Mouse (Mus musculus): ENCODE results near the gene Tmod1.

- TF ChIP-seq POLR2A (IDR thresholded peaks at IDR 0.05; ENCODE audit: borderline replicate concordance, control insufficient read depth, low read depth, low read length) (no peak), CTCF (IDR thresholded peaks at IDR 0.05; ENCODE audit: control insufficient read depth, insufficient read depth, low read length) (no peak)
Observed at GRCm38 (mm10) chr4:46087427-46087771, 48.7 kb downstream of the Tmod1 start.

All from bone marrow, adult 2 months (tissue).